11 mouse cellular contexts compared by ENCODE assay signal in genomic region chr5:76762030-76762698, GRCm38 (mm10).
DNase-seq lines count a peak whose midpoint lies in the region; ATAC-seq lines count a peak whose summit lies in the region.
"Had no signal": no experiment of that assay in that cellular context is flagged by ENCODE, and none has a peak within 500 bp of the region (broad histone marks: within the 10 kb centered on the region; RNA-seq: fewer than 3 reads in every experiment).

No protein-coding gene starts in this region.

- peak; percentile 66 for DNase-seq in heart, adult 11 months
- DNase-seq in heart, postnatal 25 days (ENCODE audit: low spot score) = no peak
- DNase-seq in layer of hippocampus, postnatal 14 days (ENCODE audit: low spot score in 2 of 2) = no peak
- no peak for DNase-seq in left cerebral cortex, postnatal 36 days (ENCODE audit: low spot score in 2 of 2)
- DNase-seq: gastrocnemius, postnatal 36 days; kidney, adult 9 months; layer of hippocampus, postnatal 36 days had no signal

- H3K27ac ChIP-seq in forebrain, embryonic 13.5 days = peak overlapping the region; percentile 77
- H3K27ac ChIP-seq in limb, embryonic 13.5 days = no peak overlapping the region
- H3K27ac ChIP-seq in neural tube, embryonic 15.5 days (replicated peaks) = peak overlapping the region; percentile 68

- no peak overlapping the region for H3K9ac ChIP-seq in forebrain, embryonic 13.5 days
- H3K9ac ChIP-seq in limb, embryonic 13.5 days = no peak overlapping the region
- H3K9ac ChIP-seq in neural tube, embryonic 15.5 days (replicated peaks) = no peak overlapping the region

- intact Hi-C loops in heart, postnatal 25 days (cut with DNase I) = no loop called here
- intact Hi-C loops in left cerebral cortex, postnatal 36 days (cut with DNase I) = loop anchor here (10.0 kb wide), 1 partner anchor 73 kb away; no protein-coding TSS in a partner anchor

- peaks cover 31% of the 10 kb centered on the region for H3K36me3 ChIP-seq in forebrain, embryonic 13.5 days (ENCODE audit: poor library complexity, severe bottlenecking)
- peaks cover 16% of the 10 kb centered on the region for H3K36me3 ChIP-seq in limb, embryonic 13.5 days
- H3K36me3 ChIP-seq in neural tube, embryonic 15.5 days = peaks cover 5% of the 10 kb centered on the region; the same call in 1 of the 2 replicates

- 0 out of 2 replicates have a peak, but pooled peaks cover 5% of the 10 kb centered on the region for H3K9me3 ChIP-seq in forebrain, embryonic 13.5 days (replicated peaks)
- H3K9me3 ChIP-seq in limb, embryonic 13.5 days = no peaks in the 10 kb centered on the region
- no peaks in the 10 kb centered on the region for H3K9me3 ChIP-seq in neural tube, embryonic 15.5 days (replicated peaks)

- H3K4me3 ChIP-seq in forebrain, embryonic 13.5 days = no peak overlapping the region
- no peak overlapping the region for H3K4me3 ChIP-seq in limb, embryonic 13.5 days
- no peak overlapping the region for H3K4me3 ChIP-seq in neural tube, embryonic 15.5 days (replicated peaks)

- H3K4me2 ChIP-seq in forebrain, embryonic 13.5 days = peak overlapping the region; percentile 20; the same call in 1 of the 2 replicates
- no peak overlapping the region for H3K4me2 ChIP-seq in limb, embryonic 13.5 days (replicated peaks)
- peak overlapping the region; percentile 23; the same call in 1 of the 2 replicates for H3K4me2 ChIP-seq in neural tube, embryonic 15.5 days

- WGBS in forebrain, embryonic 13.5 days = 53% methylated on average over 14 of the region's 14 CpGs
- WGBS in limb, embryonic 13.5 days = 66% methylated on average over 14 of the region's 14 CpGs
- 37% methylated on average over 14 of the region's 14 CpGs for whole genome bisulfite sequencing in neural tube, embryonic 15.5 days

- no peaks in the 10 kb centered on the region for H3K27me3 ChIP-seq in forebrain, embryonic 13.5 days
- no peaks in the 10 kb centered on the region for H3K27me3 ChIP-seq in limb, embryonic 13.5 days
- no peaks in the 10 kb centered on the region for H3K27me3 ChIP-seq in neural tube, embryonic 15.5 days (replicated peaks)

- peak; percentile 16; the same call in 1 of the 2 replicates for ATAC-seq in forebrain, embryonic 13.5 days
- peak; percentile 16; the same call in 1 of the 2 replicates for ATAC-seq in limb, embryonic 13.5 days (ENCODE audit: low FRiP score, low read depth)
- ATAC-seq in neural tube, embryonic 15.5 days (ENCODE audit: low FRiP score) = 0 out of 2 replicates have a peak, but pooled peaks have one; percentile 11
- ATAC-seq in granulocyte monocyte progenitor cell, adult 5-6 weeks (replicated peaks; ENCODE audit: poor library complexity, severe bottlenecking) = no peak

- peaks cover 43% of the 10 kb centered on the region for H3K4me1 ChIP-seq in forebrain, embryonic 13.5 days
- H3K4me1 ChIP-seq in limb, embryonic 13.5 days = peaks cover 31% of the 10 kb centered on the region
- peaks cover 23% of the 10 kb centered on the region for H3K4me1 ChIP-seq in neural tube, embryonic 15.5 days
